Mouse (Mus musculus): ENCODE measurements around the gene 9230112D13Rik. TPM values are rescaled to one million over a fixed set of nuclear protein-coding genes. Genes with fewer than 3 reads are reported as not detected.

Gene 9230112D13Rik
- polyA plus RNA-seq (2016; fragmentation: Nextera tagmentation; extraction: Ambion mirVana), result not detected in 2 replicates

DNA sequence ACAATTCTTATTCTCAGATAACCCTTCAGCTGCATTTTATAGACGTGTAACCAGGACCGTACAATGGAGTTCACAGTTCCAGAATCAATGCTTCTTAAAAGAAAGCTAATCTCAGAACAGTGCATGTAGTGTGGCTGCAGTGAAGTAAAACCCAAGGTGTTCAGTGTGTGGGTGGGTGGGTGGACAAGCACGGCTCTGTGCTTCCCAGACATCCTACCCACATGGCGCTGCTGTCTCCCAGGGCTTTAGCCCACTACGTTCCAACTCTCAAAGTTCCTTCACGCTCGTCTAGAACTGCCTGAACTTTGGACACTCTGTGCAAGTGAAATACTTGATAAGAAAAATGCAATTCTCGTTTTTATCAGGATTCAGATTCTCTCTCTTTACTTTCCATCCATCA is at the start of gene 9230112D13Rik:
9230112D13Rik (minus strand) TSS at position 101 of the 400 bp plus-strand sequence.
- H3K9me3 ChIP-seq (replicated peaks), result 0 out of 2 replicates have a peak, but pooled peaks cover 4% of the 10 kb centered on the region
- no peaks in the 10 kb centered on the region for H3K36me3 ChIP-seq
- H3K4me1 ChIP-seq, result no peaks in the 10 kb centered on the region
- DNase-seq (ENCODE audit: low spot score), result no peak
- H3K27me3 ChIP-seq (ENCODE audit: low read depth, poor library complexity, severe bottlenecking), result no peaks in the 10 kb centered on the region
- H3K27ac ChIP-seq (replicated peaks), result no peak within 1 kb of the TSS
- 92% methylated on average over 8 of the region's 8 CpGs for WGBS
- H3K4me3 ChIP-seq, result no peak within 1 kb of the TSS

DNA sequence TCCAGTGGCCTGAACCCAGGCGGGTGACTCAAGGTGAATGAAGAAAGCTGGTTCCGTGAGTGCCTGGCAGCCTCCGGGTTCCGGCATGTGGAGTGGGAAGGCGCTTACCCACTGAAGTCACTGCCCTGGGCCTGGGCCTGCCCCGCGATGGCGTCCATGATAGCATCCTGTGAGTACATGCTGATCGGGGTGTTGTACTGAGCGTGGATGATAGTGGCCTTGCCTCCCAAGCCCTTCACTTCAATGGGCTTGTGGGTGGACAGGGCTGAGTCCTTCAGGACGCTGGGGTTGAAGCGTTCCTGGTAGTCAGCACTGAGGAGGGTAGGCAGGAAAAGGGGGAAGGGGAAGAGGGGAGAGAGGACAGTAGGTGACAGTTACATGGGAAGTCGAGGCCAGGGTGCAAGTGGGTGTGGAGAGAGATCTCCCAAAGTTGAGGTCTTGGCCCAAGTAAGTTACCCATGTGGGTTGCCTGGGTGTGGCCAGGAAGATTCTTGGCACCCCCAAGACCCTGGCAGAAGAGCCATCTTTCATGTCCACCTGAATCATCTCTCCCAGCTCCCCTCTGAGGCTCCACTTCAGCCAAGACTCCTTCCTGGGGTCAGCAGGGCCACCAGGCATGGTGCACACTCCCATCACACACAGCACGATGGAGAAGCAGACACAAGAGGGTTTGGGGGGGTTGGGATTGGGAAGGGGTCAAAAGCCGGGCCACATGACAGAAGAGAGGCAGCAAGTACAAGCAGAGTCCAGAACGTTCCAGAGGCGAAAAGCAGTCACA is 49.2 kb upstream of the 9230112D13Rik start:
- Histone ChIP-seq H3K36me3 (no peaks in the 10 kb centered on the region), H3K27ac (replicated peaks) (no peak overlapping the region), H3K4me3 (no peak overlapping the region), H3K9me3 (replicated peaks) (no peaks in the 10 kb centered on the region), H3K27me3 (ENCODE audit: low read depth, poor library complexity, severe bottlenecking) (peaks cover 24% of the 10 kb centered on the region), H3K4me1 (peaks cover 15% of the 10 kb centered on the region)
- 87% methylated on average over 17 of the region's 17 CpGs for WGBS
- DNase-seq (ENCODE audit: low spot score), result no peak

DNA sequence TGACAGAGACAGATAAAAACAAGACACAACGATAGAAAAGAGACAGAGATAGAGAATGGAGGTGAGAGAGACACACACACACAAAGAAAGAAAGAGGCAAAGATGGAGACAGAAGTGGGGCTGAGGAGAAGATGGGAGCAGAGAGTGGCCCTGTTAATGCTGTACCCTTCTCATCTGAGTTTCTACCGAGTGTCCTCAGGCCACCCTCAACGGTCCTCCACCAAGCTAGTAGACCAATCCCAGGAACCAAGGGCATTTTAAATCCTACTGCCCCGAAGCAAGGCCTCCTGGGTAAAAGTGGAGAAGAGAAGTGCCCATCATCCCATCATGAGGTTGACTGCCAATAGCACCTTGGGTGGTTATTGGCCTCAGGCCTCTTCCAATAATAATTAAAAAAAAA is 48.3 kb upstream of the 9230112D13Rik start:
- no peaks in the 10 kb centered on the region for H3K9me3 ChIP-seq (replicated peaks)
- no peaks in the 10 kb centered on the region for H3K36me3 ChIP-seq
- no peak overlapping the region for H3K27ac ChIP-seq (replicated peaks)
- DNase-seq (ENCODE audit: low spot score), result no peak
- H3K4me1 ChIP-seq, result peaks cover 15% of the 10 kb centered on the region
- H3K4me3 ChIP-seq, result no peak overlapping the region
- WGBS, result 88% methylated on average over 4 of the region's 4 CpGs
- H3K27me3 ChIP-seq (ENCODE audit: low read depth, poor library complexity, severe bottlenecking), result peaks cover 24% of the 10 kb centered on the region

- no peak overlapping the region for H3K27ac ChIP-seq (replicated peaks)
- peak; percentile 79 for DNase-seq (ENCODE audit: low spot score)
- H3K36me3 ChIP-seq, result no peaks in the 10 kb centered on the region
- WGBS, result 2% methylated on average over 6 of the region's 6 CpGs
- peak overlapping the region; percentile 48 for H3K4me3 ChIP-seq
- peaks cover 15% of the 10 kb centered on the region for H3K4me1 ChIP-seq
- peaks cover 24% of the 10 kb centered on the region for H3K27me3 ChIP-seq (ENCODE audit: low read depth, poor library complexity, severe bottlenecking)
- H3K9me3 ChIP-seq (replicated peaks), result no peaks in the 10 kb centered on the region
These were observed 47.7 kb upstream of the 9230112D13Rik start for GRCm38 (mm10) chr14:34570294-34570693.

DNA sequence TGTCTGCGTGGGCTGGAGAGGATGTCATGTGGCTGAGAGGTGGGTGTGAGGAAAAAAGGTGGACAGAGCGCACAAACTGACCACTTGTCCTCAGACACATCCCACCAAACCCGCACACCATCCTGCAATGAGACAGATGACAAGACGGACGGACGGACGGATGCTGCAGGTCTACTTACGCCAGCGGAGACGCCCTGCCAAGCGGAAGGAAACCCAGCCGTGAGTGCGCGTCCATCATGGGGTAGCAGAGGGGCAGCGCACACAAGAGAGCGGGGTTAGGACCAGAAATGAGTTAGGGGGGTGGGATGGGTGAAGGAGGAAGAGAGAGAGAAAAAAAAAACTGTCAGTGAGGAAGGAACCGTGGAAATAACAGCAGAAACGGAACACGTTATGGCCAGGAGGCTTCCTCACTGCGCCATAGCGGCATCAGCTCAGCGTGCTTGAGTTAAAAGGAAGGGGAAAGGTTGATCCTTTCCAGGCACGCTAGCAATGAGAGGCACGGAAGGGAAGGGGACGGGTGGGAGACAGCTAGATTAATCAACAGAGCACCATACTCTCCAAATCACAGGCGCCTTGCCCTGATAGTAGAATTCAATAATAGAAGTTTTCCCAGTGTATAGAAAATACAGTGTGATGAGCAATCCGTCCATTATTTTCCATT is 47.1 kb upstream of the 9230112D13Rik start:
- Histone ChIP-seq H3K27me3 (ENCODE audit: low read depth, poor library complexity, severe bottlenecking) (peaks cover 24% of the 10 kb centered on the region), H3K36me3 (no peaks in the 10 kb centered on the region), H3K4me1 (peaks cover 15% of the 10 kb centered on the region), H3K4me3 (peak overlapping the region; percentile 48), H3K27ac (replicated peaks) (no peak overlapping the region; the same call in 1 of the 2 replicates), H3K9me3 (replicated peaks) (no peaks in the 10 kb centered on the region)
- 41% methylated on average over 27 of the region's 27 CpGs for WGBS
- DNase-seq (ENCODE audit: low spot score), result no peak

- no peak overlapping the region for H3K4me3 ChIP-seq
- peaks cover 15% of the 10 kb centered on the region for H3K4me1 ChIP-seq
- 86% methylated on average over 4 of the region's 4 CpGs for WGBS
- no peak for DNase-seq (ENCODE audit: low spot score)
- no peaks in the 10 kb centered on the region for H3K9me3 ChIP-seq (replicated peaks)
- H3K27me3 ChIP-seq (ENCODE audit: low read depth, poor library complexity, severe bottlenecking), result peaks cover 24% of the 10 kb centered on the region
- no peak overlapping the region for H3K27ac ChIP-seq (replicated peaks)
- no peaks in the 10 kb centered on the region for H3K36me3 ChIP-seq
These were observed 46.0 kb upstream of the 9230112D13Rik start for GRCm38 (mm10) chr14:34568626-34569025.

DNA sequence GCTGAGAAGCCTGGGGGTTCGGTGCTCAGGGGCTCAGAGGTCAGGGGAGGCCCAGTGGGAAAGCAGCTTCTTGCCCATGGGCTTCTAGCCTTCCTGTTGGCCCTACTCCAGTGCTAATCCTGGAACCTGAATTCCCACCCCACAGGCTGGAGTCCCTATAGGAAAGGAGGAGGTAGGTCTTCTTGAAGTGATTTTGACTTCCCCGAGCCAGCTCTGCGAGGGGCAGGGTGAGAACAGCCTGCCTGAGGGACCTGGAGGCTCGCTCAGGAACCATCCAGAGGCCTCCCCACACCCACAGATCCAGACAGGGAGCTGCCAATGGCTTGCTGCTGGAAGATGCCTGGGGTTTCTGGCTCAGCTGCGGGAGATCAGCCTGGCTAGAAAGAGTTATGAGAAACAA is 45.1 kb upstream of the 9230112D13Rik start:
- 68% methylated on average over 5 of the region's 5 CpGs for WGBS
- Histone ChIP-seq H3K36me3 (no peaks in the 10 kb centered on the region), H3K27me3 (ENCODE audit: low read depth, poor library complexity, severe bottlenecking) (peaks cover 24% of the 10 kb centered on the region), H3K4me1 (peaks cover 10% of the 10 kb centered on the region), H3K27ac (replicated peaks) (no peak overlapping the region), H3K4me3 (no peak overlapping the region), H3K9me3 (replicated peaks) (no peaks in the 10 kb centered on the region)
- DNase-seq (ENCODE audit: low spot score), result no peak

GRCm38 (mm10) chr14:34566530-34566929 is 43.9 kb upstream of the 9230112D13Rik start:
- Histone ChIP-seq H3K4me1 (peaks cover 10% of the 10 kb centered on the region), H3K27me3 (ENCODE audit: low read depth, poor library complexity, severe bottlenecking) (peaks cover 24% of the 10 kb centered on the region), H3K9me3 (replicated peaks) (no peaks in the 10 kb centered on the region), H3K36me3 (no peaks in the 10 kb centered on the region), H3K4me3 (no peak overlapping the region), H3K27ac (replicated peaks) (no peak overlapping the region)
- 90% methylated on average over 7 of the region's 7 CpGs for WGBS
- no peak for DNase-seq (ENCODE audit: low spot score)

DNA sequence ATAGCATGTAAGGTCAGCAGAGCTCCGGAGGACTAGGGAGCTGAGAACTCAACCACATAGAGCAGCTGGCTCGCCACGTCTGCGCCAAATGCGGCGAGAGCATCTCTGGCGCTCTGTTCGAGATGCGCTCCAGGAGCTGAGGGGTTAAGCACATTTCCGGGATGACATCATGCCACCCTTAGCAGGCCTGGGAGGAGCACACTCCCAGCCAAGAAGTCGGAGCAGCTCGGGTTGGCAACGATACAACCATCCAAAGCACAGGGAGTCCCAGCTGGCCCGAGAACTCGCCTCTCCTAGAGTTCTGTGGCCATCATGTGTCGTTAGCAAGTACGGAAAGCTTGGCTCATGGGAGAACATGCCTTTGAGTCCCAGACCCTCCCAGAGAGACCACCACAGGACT is 43.1 kb upstream of the 9230112D13Rik start:
- H3K27me3 ChIP-seq (ENCODE audit: low read depth, poor library complexity, severe bottlenecking), result peaks cover 24% of the 10 kb centered on the region

DNA sequence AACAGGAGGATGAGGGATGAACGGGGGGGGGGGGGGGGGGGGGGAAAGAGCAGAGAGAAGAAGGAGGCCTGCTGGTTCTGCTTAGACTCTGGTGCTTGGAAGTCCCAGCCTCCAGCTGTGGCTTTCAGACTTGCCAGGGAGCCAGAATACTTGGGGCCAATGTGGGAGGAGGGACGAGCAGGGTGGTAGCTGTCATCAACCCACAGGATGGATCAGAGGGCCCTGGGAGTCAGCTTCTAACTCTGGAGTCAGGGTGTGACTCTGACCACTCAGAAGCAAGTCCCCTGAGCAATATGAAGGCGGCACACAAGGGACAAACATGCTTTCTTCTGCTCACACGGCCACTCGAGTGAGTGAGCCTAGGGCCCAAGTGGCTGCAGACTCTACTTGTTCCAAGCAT is 42.0 kb upstream of the 9230112D13Rik start:
- Histone ChIP-seq H3K27me3 (ENCODE audit: low read depth, poor library complexity, severe bottlenecking) (peaks cover 24% of the 10 kb centered on the region), H3K36me3 (no peaks in the 10 kb centered on the region), H3K4me1 (peaks cover 5% of the 10 kb centered on the region), H3K4me3 (no peak overlapping the region), H3K27ac (replicated peaks) (no peak overlapping the region), H3K9me3 (replicated peaks) (no peaks in the 10 kb centered on the region)
- no peak for DNase-seq (ENCODE audit: low spot score)
- WGBS, result 60% methylated on average over 5 of the region's 5 CpGs

More for the DNA sequence above, 43.1 kb upstream of the 9230112D13Rik start:
- peaks cover 10% of the 10 kb centered on the region for H3K4me1 ChIP-seq
- no peak for DNase-seq (ENCODE audit: low spot score)
- H3K27ac ChIP-seq (replicated peaks), result no peak overlapping the region
- H3K36me3 ChIP-seq, result no peaks in the 10 kb centered on the region
- H3K4me3 ChIP-seq, result no peak overlapping the region
- H3K9me3 ChIP-seq (replicated peaks), result no peaks in the 10 kb centered on the region
- WGBS, result 86% methylated on average over 17 of the region's 17 CpGs

GRCm38 (mm10) chr14:34562393-34562792 is 39.8 kb upstream of the 9230112D13Rik start:
- Histone ChIP-seq H3K36me3 (no peaks in the 10 kb centered on the region), H3K4me3 (no peak overlapping the region), H3K9me3 (replicated peaks) (no peaks in the 10 kb centered on the region), H3K27ac (replicated peaks) (no peak overlapping the region), H3K4me1 (no peaks in the 10 kb centered on the region), H3K27me3 (ENCODE audit: low read depth, poor library complexity, severe bottlenecking) (peaks cover 2% of the 10 kb centered on the region; the same call in 1 of the 2 replicates)
- 39% methylated on average over 2 of the region's 2 CpGs for WGBS
- DNase-seq (ENCODE audit: low spot score), result no peak

GRCm38 (mm10) chr14:34561647-34562046 is 39.0 kb upstream of the 9230112D13Rik start:
- Histone ChIP-seq H3K9me3 (replicated peaks) (no peaks in the 10 kb centered on the region), H3K27me3 (ENCODE audit: low read depth, poor library complexity, severe bottlenecking) (no peaks in the 10 kb centered on the region), H3K36me3 (no peaks in the 10 kb centered on the region), H3K27ac (replicated peaks) (no peak overlapping the region), H3K4me3 (no peak overlapping the region), H3K4me1 (no peaks in the 10 kb centered on the region)
- no peak for DNase-seq (ENCODE audit: low spot score)
- 88% methylated on average over 8 of the region's 8 CpGs for WGBS

- H3K27me3 ChIP-seq (ENCODE audit: low read depth, poor library complexity, severe bottlenecking), result no peaks in the 10 kb centered on the region
- H3K4me1 ChIP-seq, result no peaks in the 10 kb centered on the region
- no peak overlapping the region for H3K27ac ChIP-seq (replicated peaks)
- no peak for DNase-seq (ENCODE audit: low spot score)
- H3K4me3 ChIP-seq, result no peak overlapping the region
- H3K36me3 ChIP-seq, result no peaks in the 10 kb centered on the region
- H3K9me3 ChIP-seq (replicated peaks), result no peaks in the 10 kb centered on the region
- 93% methylated on average over 9 of the region's 9 CpGs for WGBS
These were observed 36.3 kb upstream of the 9230112D13Rik start for GRCm38 (mm10) chr14:34558947-34559346.
